Mouse (Mus musculus) heart, postnatal 36 days (tissue): ENCODE results near the gene Sugct. TPM values are rescaled to one million over a fixed set of nuclear protein-coding genes. Genes with fewer than 3 reads are reported as not detected.

ENCODE experiments used
- DNase-seq, 2 experiments: peaks; one replicate each; pipeline ENCODE4 v3.0.0; 2021 to 2022
- intact Hi-C: fragments of 180-260 bp; cut with DNase I; formaldehyde crosslinking; loops from one replicate; pipeline ENCODE4 v1.15.1; 2025
- total RNA-seq, 2 experiments: library from RNA; stranded (reverse); gene quantifications; 2 replicates each; pipeline ENCODE4 v1.2.3; 2021

Gene Sugct
- total RNA-seq, 2 experiments from 2014 or later = 0.78 to 0.98 TPM

DNA sequence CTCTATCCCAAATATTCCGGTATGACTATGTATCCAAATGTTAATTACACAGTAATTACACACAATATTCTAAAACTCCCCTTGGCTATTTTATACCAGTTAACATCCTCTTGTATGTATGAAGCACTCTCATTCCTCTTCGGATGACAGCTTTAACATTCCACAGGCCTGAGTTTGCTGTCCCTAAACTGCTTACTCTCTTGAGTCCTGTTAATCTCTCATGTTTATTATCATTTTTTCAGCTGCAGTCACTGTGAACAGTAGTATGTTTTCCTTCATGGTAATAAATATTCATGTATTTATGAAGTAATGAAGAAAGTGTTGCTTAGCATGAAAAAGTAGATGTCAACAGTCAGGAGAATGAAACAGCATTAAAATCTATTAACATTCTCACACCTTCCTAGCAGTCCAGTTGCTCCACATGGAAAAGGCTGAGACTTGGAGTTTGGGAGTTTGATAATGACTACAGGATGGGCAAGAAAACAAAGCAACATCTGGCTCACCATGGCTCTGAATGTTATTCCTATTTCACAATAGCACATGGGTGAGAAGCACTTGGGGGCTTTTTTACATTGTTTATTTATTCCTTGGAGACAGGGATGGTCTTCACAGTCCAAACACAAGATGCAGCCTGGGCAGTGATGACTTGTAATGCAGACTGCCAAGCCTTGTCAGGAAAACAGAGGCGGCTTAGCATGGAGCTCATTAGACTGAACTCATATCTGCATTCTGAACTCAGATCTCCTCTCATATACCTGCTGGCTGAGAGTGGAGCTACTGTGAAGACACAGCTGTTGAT, 651.7 kb downstream of the Sugct start:
- no peak for DNase-seq
- intact Hi-C loops = no loop called here

DNA sequence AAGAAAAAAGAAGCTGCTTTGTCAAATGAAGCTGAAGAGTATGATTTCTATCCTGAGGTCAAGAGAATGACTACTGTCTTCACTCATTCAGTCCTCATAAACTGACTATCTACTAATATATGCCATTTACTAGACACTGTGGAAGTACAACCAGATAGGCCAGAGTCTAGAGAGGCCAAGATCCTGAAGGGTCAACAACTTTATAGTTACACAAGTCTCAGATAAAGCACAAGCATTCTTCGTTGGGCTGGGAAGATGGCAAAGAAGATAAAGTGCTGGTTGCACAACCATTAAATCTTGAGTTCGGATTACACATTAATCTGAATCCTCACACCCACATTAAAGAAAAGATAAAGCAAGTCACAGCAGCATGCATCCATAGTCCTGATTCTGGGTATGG, 653.0 kb downstream of the Sugct start:
- intact Hi-C loops = no loop called here
- DNase-seq = no peak

GRCm38 (mm10) chr13:17039727-17040126, 655.6 kb downstream of the Sugct start:
- intact Hi-C loops = no loop called here
- no peak for DNase-seq

GRCm38 (mm10) chr13:17038341-17038740, 657.0 kb downstream of the Sugct start:
- no peak for DNase-seq
- intact Hi-C loops = no loop called here

DNA sequence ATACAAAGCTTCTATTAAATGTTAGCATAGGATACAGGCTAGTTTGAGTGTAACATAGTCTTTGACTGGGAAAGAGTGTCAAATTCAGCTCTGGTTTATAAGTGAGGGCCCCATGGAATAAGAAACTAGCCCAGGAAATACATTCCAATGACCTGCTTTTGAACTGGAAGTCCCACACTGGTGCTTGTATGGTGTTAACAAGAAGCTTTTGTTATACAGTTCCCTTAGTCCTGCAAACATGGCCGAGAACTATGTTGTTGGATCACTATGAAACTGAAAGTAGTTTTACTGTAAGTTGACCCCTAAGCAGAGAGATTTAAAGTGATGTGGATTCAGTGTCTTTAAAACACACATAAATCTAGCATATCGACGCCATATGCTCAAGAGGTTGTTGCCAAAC, 657.5 kb downstream of the Sugct start:
- intact Hi-C loops = no loop called here
- DNase-seq = no peak

- DNase-seq = no peak
- intact Hi-C loops = no loop called here
Measured at GRCm38 (mm10) chr13:17030761-17031160, 664.6 kb downstream of the Sugct start.

GRCm38 (mm10) chr13:17028595-17028994, 666.8 kb downstream of the Sugct start:
- peak; percentile 26 to 38 for DNase-seq
- intact Hi-C loops = loop anchor here (2.0 to 5.0 kb wide), 2 partner anchors 266 to 1016 kb away; no protein-coding TSS in a partner anchor

GRCm38 (mm10) chr13:17027846-17028529, 667.4 kb downstream of the Sugct start:
- intact Hi-C loops = loop anchor here (2.0 to 5.0 kb wide), 2 partner anchors 266 to 1015 kb away; no protein-coding TSS in a partner anchor
- no peak for DNase-seq

DNA sequence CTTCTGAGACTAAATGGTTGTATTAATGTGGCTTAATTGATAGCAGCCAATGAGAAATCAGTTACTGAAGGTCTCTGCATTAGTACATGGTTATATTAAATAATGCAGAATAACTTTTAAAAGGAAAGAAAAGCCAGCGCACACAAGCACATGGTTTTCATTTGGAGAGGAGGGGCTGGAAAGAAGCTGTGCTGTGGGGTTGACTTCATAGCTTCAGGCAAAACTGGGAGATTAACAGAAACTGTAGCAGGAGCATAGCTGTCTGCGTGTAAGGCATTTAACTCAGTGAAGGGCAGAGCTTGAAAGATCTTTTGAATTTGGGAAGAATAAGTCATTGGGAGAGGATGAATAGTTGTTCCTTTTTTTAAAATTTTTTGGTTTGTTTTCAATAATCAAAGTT, 668.4 kb downstream of the Sugct start:
- DNase-seq = no peak
- intact Hi-C loops = loop anchor here (5.0 kb wide), 1 partner anchor 265 kb away; no protein-coding TSS in a partner anchor

DNA sequence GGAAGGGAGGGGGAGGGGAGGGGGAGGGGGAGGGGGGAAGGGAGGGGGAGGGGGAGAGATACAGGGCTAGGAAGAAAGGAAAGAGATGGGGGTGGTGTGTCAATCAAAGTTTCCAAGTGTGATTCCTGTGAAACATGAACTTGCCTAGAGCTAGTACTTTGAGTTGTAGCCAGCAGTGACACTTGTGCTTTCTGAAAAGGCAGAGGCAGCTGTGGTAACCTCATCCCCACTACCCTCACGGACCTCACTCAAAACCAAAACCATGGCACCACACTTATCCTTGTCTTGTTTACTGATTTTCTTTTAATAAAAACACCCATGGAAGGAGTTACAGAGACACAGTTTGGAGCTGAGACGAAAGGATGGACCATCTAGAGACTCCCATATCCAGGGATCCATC, 698.9 kb downstream of the Sugct start:
- DNase-seq = no peak
- intact Hi-C loops = no loop called here

DNA sequence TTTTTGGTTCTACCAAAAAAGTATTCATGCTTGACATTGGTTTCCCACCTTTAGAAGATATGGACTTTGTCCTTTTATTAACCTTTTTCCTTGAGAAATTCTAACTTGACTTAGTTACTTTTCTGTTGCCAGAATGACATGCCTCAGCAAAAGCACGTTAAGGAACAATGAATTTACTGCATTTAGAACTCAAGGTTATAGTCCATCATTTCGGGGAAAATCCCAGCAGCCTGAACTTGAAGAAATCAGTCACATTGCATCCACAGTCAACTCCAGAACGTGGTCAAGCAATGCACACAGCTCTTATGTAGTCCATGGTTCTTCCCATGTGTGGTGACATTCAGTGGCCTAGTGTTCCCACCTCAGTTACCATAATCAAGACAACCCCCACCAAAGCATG, 700.0 kb downstream of the Sugct start:
- no peak for DNase-seq
- intact Hi-C loops = no loop called here

DNA sequence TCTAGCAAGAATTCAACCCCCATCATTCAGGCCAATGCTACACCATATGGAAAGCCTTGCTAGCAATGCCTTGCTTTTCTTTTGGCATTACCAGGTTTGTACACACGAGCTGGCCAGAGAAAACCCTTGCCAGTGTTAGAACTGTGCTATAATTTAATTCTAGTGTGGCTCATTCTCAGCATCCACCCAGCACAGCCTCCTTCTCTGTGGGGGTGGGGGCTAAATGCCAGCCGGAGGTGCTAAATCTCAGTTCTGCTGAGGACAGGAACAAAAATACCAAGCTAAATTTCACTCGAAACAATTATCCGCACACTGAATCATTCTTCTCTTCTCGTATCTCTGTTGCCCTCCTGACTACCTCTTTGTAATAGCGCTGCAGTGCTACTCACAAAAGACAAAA, 717.6 kb downstream of the Sugct start:
- no peak for DNase-seq
- intact Hi-C loops = no loop called here

DNA sequence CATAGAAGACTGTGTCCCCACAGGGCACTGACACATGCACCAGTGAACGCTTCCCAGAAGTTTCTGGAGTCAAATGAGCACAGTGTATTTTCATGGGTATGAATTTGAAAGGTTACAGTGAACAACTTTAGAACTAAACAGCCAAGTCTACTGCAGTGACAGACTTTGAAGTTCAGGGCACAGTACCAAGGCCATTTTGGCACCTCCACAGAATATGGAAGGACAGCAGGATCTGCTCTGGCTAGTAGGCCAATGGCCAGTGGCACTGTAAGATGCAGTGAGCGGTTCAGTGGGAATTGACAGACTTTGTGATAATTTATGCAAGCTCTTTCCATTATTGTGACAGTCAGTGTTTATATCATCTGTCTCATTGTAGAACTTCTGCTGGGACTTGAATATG, 724.1 kb downstream of the Sugct start:
- DNase-seq = peak in 1 of 2 experiments; percentile 4
- intact Hi-C loops = no loop called here

GRCm38 (mm10) chr13:16968995-16969394, 726.4 kb downstream of the Sugct start:
- DNase-seq = no peak
- intact Hi-C loops = no loop called here

DNA sequence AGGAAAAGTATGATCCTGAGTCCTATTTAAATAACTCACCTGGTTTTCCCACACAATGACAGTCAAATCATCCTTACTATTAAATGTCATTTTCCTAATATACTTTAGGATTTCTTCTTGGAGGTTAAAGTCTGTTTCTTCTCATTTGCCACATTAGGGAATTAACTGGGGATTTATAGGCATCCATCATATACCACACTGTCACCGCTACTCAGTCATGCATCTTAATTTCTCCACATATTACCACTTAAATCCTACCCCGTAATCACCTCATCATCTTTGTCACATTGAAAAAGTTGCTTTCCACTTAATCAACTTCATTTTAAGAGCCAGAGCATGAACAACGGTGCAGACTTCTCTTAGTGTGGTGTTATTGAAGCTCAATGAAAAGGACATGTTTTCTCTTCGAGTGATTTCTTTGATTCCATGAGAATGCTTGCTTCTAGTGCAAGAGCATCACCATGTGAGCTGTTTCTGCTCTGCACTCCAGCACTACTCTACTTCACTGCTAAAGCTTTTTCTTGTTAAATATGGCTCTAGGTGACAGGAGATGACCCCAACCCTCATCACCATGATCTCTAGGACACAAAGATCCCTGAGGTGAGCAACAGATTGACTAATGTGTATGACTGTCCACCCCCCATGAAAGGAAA, 730.4 kb downstream of the Sugct start:
- DNase-seq = no peak
- intact Hi-C loops = no loop called here

DNA sequence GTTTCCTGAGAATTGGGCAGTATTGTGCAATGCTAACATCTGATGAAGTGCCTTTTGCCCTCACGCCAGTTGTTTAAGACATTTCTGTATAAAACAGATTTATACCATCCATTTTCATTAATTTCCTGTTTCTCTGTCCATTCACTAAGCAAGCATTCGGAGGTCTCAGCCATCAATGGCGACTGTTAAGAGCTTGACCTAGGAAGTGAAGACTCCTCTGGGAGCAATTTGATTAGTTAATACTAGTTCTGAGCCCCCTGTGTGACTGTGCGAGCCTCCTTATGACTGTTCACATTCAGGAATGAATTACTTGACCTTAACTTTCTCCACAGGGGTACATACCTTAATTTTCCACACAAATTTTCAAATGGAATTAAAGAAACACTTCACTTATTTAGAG, 743.3 kb downstream of the Sugct start:
- intact Hi-C loops = no loop called here
- DNase-seq = no peak

DNA sequence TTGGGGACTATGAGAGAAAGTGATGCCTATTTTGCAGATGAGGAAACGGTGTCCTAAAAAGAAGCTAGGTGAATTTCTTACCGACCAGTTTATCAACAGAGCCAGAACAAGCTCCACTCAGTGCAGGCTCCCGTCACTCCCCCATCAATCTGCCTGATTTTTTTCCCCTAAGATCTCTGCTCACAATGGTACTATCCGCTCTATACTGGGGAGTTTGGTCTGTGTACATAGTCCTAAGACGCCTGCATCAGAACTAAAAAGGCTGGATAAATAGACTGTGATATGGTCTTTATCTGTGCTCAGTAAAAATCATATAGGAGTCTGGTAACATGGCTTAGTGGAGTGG, 755.9 kb downstream of the Sugct start:
- DNase-seq = no peak
- intact Hi-C loops = loop anchor here (10.0 kb wide), 1 partner anchor 225 kb away; no protein-coding TSS in a partner anchor

DNA sequence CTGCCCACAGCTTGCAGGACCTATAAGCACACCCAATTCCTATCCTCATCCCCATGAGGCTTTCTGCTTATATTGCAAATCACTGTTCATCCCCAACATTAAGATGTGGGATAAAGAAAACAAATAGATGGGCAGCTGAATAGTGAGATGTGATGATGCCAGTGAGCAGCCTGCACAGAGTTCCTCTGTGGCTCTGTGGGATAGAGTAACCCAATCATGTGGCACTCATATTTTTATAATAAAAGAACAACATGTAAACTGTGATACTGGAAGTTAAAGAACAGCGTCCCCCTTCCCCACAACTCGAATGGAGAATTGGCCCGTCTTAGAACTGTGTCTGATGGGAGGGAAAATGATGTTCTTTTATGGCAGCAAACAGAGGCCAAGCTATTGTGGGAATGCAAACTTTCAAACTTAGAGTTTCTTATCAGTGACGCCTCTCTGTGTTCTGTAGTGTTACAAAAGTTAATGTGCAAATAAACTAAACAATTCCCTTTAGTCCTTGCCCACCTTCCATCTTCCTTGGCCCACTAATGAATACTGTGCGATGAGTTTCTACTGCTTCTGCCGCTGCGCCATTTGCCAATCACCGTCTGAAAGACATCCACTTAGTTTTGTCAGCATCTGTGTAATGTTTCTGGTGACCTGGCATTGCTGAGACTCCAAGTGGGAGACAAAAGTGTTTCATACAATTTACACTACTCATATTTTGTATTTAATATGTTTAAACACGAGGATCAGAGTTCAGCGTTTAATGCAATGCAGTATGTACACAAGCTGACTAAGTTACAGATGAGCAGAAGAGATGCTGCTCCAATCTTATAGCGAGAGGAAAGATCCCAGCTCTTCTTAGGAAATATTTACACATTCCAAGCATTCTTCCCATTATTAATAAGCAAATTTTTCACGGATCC, 756.5 kb downstream of the Sugct start:
- intact Hi-C loops = loop anchor here (10.0 kb wide), 1 partner anchor 224 kb away; no protein-coding TSS in a partner anchor
- DNase-seq = no peak

GRCm38 (mm10) chr13:16937422-16938202, 757.7 kb downstream of the Sugct start:
- intact Hi-C loops = loop anchor here (10.0 kb wide), 1 partner anchor 223 kb away; no protein-coding TSS in a partner anchor
- DNase-seq = peak; percentile 12 to 24
